Mouse (Mus musculus) spleen, adult 2 months (tissue): ENCODE results near the gene Nipbl.

ENCODE experiments used
- CTCF ChIP-seq: fragments of 200-500 bp; IDR thresholded peaks from 2 replicates; pipeline ENCODE4 v1.5.1; 2011; ENCODE audit warnings: mild to moderate bottlenecking, inconsistent platforms; ENCODE audit not compliant: insufficient read depth, insufficient read length, insufficient replicate concordance; ENCODE audit errors: extremely low read depth
- POLR2A ChIP-seq: fragments of 200-500 bp; IDR thresholded peaks from 2 replicates; pipeline ENCODE4 v1.6.1; 2011; ENCODE audit warnings: low read depth, low read length, inconsistent platforms

DNA sequence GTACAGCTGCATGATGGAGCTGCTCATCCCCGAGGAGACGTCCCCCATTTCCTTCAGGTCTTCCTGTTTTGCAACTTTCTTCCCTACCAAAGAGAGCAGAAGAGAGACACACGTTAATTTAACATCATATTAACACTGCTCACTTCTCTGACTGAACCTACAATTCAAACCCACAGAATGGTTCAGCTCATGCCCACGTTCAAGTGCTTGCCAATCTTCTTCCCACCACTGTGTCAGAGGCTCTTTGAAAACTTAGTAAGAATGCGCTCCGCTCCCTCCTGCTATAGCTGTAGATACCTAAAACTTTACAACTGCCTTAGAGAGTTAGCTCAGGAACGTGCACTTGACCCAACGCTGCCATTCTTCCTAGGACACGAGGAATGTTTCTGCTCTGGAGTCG lies 141.3 kb downstream of the Nipbl start:
- TF ChIP-seq CTCF (no peak), POLR2A (no peak)
